Mouse (Mus musculus) bone marrow macrophage, adult 2 months (primary cell): ENCODE data around the gene Esx1.

Source experiments
- CTCF ChIP-seq: IDR thresholded peaks from 2 replicates; pipeline ENCODE4 v1.5.1; 2012; ENCODE audit warnings: low read depth, mild to moderate bottlenecking, low read length, moderate library complexity
- POLR2A ChIP-seq: IDR thresholded peaks from 2 replicates; pipeline ENCODE4 v1.6.1; 2012; ENCODE audit warnings: mild to moderate bottlenecking, low read depth, low read length, borderline replicate concordance

DNA sequence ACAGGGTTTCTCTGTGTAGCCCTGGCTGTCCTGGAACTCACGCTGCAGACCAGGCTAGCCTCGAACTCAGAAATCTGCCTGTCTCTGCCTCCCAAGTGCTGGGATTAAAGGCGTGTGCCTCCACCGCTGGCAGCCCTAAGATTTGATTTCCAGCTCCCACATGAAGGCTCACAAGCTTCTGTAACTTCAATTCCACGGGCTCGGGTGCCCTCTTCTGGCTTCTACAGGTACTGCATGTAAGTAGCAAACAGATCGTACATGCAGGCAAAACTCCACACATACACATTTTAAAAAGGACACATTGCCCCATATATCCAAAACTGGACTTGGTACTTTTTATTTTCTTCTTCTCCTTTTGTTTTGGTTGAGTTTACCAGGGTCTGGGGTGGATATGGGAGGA is 48.1 kb upstream of the Esx1 start:
- TF ChIP-seq CTCF (no peak), POLR2A (no peak)
